Mouse (Mus musculus) layer of hippocampus, adult 8-10 months (tissue): Measurements from ENCODE around the gene AU040320. TPM values are rescaled to one million over a fixed set of nuclear protein-coding genes. Genes with fewer than 3 reads are reported as not detected.

ENCODE experiments used
- DNase-seq, 2 experiments: peaks; one replicate each; pipeline ENCODE4 v3.0.0; 2022; ENCODE audit warnings: low spot score in 2 of 2
- total RNA-seq, 4 experiments: library from RNA; stranded (reverse); gene quantifications; 2 replicates each; pipeline ENCODE4 v1.2.4; 2022

Gene AU040320
- total RNA-seq, 4 experiments from 2014 or later = 63.5 to 77.5 (median 67.4) TPM

DNA sequence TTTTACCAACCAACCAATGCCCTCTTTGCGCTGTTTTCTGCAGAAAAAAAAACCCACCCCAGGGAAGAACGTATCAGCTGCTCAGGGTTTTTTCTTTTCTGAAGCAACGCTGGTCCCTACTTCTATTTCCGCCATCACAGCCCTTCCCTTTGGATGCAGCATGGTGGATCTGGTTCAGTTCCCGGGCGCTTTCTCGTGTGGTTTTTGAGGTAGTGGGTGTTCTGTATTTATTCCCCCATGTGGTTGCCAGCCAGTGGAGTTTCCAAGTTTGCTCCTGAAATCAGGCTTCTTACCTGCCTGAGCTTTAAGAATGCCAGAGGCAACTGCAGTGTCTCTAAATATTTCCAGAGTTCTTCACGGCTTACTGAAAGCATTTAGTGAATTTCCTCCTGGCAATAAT, 29.2 kb downstream of the AU040320 start:
- no peak for DNase-seq

DNA sequence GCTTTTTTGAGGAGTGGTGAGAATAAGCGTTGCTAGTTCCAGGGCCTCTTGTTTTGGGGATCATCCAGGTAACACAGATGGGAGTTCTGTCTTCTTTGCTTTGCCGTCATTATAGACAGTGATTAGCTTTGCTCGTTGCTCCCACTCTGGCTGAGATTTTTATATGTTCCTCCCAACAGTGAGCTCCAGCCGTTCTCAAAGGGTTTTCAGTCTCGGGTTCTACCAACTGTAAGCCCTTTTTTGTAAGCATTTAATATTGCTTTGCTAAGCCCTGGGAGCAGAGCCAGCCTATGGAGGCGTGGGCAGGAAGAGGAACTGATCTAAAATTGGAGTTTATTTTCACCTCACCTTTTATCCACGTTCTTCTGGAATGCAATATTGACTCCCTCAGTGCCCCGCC, 29.7 kb downstream of the AU040320 start:
- DNase-seq = peak; percentile 57 to 70

DNA sequence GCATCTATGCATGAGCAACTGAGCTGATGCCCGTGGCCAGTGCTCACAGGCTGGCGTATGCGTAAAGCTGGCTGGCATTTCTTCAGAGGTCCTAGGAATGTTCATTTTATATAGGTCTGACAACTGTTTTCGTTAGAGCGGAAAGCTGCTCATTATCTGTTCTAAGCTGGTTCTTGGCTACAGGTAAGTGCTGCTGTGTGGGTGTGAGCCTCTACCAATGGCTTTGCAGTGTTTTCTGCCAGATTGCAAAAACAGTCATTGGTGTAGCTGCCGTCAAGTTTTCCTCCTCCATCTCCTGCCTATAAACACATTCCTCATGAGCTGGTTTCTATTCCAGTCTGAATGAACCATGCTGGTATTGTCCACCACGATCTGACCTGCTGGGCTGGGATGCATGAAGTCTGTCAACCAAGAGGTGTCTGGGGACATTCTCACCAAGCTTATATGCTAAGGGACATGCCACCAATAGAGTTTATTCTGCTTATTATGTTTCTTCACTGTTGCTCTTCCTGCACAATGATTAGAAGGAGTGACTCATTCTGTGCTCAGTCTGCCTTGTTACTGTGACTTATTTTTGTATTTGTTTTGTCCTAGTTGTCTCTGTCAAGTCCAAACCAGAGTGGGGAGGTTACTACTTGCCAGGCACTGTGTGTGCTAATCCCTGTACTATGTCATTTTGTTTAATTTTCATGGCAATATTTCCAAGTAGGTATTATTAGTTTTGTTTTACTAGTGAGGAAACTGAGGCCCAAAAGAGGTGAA, 39.2 kb downstream of the AU040320 start:
- peak in 1 of 2 experiments; percentile 37 for DNase-seq

DNA sequence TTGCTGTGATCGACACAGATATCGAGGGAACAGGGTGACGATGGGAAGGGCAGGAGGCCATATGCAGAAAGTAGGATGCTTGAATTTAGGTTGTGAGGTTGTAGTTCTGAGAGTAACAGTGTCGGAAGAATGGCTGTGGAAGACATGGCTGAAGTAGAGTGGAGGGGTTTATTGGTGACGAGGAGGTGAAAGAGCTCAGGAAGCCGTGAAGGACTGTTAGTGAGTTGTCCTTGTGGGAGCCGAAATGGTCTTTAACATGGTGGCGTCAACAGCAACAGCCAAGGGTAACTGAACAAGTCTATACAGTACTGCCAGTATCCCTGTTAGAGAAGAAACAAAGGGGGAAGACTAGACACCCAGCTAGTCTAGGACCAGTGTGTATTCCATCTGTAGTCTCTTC, 48.8 kb downstream of the AU040320 start:
- DNase-seq = no peak

DNA sequence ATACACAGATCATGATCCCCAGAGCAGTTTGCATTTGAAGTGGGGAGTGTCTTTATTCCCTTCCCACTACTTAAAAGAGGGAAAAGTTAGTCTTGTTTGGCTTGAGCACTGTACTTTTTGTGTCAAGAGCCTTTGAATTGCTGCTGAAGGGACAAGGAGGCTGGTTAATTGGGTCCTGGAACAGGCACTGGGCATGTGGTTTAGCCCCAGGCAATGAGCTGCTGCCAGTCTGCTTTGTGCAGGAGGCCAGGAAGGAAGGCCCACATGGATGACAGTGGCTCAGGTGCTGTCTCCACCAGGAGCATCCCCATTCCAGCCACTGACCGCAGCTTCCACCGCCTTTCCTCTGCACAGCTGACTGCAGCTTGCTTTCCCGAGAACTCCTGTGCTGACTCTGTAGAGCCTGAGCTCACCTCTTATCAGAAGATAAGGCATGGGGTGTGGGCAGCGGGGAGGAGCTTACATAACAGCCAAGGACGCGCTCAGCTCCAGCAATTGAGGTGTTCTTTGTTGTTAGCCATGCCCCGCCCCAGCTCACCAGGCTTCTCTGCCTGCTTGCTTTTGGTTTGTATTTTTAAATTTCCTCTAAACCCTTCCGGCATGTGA, 50.0 kb downstream of the AU040320 start:
- peak in 1 of 2 experiments; percentile 35 for DNase-seq

DNA sequence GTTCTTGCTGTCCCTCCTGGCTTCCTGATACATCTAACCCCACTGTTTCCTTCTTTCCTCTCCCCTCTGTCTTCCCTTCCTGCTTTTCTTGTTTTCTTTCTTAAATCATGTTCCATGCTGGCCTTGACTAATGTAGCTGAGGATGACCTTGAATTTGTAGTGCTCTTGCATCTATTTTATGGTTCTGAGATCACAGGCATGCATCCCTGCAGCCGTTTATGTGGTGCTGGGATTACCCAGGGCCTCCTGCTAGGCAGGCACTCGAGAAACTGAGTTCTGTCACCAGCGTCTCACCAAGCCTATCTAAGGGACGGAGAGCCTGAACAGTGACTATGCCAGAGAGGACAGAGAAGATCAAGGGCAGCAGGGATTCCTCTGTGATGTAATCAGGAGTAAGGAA, 52.4 kb downstream of the AU040320 start:
- no peak for DNase-seq

DNA sequence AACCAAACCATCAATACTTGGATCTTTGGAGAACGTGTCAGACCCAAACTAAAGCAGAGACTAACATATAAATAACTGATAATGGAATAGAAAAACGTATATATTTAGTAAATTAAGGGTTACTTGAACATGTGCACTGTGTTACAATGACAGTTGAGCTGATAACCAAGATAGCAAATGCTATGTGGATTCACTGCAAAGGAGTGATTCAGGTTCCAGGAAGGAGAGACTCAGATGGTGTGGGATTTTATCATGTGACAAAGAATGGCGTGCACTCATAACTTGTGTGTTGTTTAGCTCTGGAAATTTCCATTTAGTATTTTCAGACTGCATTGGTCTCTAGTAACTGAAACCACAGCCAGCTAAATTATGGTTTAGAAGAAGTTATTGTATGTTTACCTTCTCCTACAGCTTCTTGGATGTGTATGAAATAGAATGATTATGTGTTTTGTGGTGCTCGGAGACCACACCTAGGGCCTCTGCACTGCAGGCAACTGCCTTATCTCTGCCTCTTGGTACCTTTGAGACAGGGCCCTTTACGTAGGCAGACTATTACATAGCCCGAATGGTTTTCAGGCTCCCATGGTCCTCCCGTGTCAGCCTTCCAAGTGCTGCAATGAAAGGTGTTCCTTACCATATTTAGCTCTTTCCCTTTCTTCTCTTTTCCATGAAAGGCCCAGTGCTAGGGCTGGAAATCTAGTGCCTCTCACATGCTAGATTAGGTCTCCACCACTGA, 53.5 kb downstream of the AU040320 start:
- DNase-seq = no peak

DNA sequence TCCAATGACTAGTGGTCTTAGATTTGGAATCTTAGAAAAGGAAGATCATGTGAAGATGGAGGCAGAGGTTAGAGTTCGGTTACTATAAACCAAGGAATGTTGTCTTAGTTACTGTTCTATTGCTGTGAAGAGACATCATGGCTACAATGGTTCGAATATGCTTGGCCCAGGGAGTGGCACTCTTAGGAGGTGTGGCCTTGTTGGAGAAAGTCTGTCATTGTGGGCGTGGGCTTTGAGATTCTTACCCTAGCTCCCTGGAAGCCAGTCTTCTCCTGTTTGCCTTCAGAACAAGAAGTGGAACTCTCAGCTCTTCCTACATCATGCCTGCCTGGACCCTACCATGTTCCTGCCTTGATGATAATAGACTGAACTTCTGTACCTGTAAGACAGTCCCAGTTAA, 57.2 kb downstream of the AU040320 start:
- DNase-seq = no peak

DNA sequence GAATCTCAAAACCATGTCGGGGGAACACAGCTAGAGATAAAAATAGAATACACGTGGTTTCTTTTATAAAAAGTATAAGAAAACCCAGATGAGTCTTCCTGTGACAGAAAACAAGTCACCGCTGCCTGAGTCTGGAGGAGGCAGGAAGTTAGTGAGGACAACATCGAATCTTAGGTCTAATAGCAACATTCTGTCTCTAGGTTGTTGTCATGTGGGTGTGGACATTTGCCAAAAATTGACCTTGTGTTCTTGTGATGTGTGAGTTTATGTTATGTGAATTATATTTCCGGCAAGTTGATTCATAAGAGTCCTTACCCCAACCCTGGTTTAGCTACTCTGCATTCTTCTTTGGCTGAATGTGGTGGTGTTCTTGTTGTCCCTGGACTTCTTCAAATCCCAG, 59.9 kb downstream of the AU040320 start:
- DNase-seq = no peak

DNA sequence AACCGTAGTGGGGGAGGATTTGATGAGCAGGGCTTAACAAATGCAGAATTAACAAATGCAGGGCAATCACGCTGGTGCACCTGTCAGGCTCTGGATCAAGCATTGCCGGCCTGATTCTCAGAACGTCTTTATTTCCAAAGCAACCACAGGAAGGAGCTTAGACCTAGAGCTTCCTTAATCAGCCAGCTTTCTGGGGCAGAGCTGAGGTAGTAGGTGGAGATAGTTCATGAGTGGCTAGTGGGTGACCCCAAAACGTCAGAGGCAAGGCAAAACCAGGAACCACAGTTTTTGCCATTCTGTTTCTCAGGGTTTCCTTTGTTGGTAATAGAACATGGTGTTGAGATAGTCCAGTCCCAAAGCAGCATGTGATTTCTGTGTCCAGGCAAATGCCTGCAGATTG, 61.5 kb downstream of the AU040320 start:
- no peak for DNase-seq

DNA sequence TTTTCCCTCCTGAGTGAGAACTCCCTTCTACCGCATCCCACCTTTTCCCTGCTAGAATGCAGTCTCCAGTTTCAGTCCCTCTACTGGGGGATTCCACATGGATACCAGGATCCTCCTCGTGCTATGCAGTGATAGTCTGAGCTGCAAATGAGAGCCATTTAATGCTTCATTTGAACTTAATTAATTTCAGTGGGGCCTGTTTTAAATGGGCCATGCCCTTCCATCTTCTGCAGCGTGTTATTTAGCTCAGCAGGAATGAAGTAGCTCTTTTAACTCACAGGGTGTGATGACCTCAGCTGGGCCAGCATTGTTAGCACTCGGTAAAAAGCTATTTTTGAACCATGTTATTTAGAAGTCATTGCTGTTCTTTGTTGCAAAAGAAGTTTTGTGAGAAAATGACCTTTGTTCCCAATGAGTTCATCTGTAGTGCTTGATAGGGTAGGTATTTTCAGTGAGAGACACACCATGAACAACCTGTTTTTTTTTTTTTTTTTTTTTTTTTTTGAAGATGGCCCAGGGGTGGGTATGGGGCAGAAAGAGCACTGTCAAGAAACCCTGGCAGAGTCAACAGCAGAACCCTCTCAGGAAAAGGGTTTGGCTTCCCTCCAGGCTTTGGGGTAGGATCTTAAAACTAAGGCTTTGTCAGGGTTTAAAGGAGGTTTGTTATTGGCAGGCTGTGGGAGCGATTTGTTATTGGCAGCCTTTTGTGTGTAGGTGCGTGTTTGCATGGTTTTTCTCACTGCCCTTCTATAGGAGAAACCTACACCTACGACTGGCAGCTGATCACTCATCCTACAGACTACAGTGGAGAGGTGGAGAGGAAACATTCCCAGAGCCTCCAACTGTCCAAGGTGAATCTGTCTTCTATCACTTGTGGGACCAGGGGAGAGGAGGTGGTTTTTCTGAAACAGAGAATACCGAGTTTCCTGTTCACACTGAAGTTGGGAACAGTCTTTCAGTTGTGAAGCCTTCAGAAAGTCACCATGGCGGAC, 69.8 kb downstream of the AU040320 start:
- DNase-seq = no peak

DNA sequence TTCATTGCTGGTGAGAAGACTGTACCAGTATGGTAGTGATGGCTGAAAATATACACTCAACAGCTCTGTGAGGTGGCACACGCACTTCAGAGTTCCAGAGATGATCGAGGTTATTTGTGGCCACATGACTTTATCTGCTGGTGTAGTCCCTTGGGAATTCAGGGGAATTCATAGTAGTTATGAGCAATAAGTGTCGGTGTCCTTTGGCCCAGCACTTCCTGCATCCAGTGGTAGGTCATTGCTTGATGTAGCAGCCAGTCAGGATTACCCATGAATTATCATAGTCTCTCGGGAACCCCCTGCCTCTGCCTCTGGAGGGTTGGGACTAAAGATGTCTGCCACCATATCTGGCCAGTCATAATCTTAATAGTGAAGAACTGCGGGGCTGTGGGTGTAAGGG, 70.6 kb downstream of the AU040320 start:
- no peak for DNase-seq

DNA sequence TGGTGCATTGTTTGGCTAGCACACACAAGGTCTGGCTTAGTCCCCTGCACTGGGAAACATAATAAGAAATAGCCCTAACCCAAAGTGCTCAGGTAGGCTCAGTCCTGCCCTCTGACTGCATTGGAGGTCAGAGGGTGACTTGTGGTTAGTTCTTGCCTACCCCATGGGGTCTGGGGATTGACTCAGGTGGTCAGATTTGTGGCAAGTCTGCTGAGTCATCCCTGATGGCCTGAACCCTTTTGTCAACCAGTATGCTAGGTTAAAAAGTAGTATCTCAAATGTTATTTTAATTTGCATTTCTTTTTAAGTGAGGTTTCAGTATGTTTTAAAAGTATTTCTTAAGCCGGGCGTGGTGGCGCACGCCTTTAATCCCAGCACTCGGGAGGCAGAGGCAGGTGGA, 77.8 kb downstream of the AU040320 start:
- DNase-seq = no peak

DNA sequence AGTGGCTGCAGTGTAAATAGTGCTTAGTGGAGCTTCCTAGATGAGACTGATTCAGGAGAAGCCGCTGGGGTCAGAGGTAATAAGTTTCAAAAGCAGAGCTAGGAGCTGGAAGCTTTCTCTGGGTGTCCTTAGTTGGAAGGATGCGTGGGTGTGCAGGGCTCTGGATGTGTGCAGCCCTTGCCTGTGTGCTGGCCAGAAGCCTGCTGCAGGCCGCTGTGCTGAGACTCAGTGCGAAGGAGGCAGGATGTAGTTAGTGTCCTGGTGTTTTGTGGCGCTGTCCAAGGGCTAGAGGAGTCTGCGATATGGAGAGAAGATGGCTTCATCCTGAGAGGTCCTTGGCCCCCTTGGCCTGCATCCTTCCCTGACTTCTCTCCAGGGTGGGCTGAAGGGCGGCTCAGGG, 85.5 kb downstream of the AU040320 start:
- no peak for DNase-seq

DNA sequence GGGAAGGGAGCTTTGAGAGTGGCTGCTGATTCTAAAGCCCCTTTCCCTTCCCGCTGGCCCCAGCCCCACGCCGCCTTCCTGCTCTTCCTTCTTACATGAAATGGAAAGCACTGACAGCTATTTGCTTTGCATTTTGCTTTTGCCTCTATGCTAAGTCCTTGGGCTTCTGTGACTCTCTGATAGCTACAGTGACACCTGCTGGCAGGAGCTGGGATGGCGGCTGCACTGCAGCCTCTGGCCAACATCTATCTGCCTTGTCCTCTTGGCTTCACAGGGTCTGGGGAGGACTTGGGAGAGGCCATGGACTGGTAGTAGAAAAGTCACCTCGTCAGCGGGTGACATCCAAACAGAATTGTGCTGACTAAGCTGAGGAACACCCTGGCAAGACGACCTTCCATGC, 86.5 kb downstream of the AU040320 start:
- DNase-seq = peak; percentile 80 to 92

DNA sequence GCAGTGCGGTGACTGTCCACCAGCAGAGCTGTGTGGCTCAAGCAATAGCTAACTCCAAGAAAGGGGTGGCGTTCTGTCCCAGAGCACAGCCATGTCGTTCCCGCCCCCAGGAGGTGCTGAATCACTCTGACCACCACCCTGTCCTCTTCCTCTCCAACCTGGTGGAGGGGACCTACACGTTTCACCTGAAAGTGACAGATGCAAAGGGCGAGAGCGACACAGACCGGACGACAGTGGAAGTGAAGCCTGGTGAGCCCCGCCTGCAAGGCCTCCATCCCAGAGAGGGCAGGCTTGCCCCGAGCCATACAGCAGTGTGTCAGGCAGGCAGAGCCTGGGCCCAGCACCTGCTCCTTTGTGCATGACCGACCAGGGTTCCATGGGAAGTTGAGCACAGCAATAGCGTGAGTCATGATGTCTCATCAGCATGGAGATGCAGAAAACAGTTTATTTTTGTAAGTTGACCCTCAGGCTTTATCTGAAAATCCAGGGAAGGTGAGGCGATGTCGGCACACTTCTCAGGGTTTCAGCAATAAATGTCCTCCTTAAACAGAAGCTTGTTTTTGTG, 87.7 kb downstream of the AU040320 start:
- DNase-seq = no peak

DNA sequence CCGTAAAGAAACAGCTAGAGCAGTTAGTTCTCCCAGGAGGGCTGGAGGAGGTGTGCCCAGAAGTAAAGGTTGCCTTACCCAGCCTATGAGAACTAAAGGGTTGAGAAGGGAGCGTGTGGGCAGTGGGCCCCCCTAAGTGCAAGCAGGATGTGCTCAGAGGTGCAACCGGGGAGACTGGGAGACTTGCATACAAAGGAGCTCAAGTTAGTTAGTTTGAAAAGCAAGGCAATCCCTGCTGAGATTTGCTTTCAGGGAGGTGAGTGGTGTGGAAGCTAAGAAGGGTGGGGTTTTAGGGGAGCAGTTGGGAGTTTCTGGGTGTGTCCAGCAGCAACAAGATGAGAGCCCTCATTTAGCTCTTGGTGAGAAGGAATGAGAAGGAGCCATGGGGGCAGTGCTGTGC, 89.6 kb downstream of the AU040320 start:
- no peak for DNase-seq

DNA sequence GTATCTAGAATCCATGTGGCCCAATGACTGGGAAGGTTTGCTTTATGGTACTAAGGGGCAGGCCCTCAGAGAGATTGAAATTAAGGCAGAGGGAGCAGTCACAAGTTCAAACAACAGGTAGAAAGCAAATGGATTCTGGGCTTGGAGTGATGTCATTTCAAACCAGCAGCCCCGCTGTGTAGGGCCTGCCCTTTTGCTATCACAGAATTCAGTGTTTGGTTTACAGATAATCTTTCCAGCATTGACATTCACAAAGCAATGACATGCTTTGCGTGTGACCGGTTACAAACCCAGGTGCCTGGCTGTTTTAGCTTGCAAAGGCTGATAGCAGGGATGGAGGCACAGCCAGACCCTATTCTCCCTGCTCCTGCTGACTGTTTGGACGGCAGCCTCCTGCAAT, 92.3 kb downstream of the AU040320 start:
- no peak for DNase-seq

DNA sequence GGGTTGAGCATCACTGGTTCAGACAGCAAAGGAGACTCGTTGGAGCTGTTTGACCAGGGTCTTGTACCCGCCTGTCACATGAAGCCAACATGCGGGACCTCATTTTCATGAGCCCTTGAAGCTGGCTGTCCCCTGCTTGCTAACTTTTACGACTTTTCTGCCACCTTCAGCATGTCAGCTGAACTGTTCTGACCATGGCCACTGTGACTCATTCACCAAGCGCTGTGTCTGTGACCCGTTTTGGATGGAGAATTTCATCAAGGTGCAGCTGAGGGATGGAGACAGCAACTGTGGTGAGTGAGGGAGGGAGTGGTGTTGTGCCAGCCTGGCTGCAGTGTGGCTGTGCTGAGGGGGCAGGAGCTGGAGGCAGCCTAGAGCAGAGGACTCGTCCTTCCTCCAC, 93.6 kb downstream of the AU040320 start:
- no peak for DNase-seq

DNA sequence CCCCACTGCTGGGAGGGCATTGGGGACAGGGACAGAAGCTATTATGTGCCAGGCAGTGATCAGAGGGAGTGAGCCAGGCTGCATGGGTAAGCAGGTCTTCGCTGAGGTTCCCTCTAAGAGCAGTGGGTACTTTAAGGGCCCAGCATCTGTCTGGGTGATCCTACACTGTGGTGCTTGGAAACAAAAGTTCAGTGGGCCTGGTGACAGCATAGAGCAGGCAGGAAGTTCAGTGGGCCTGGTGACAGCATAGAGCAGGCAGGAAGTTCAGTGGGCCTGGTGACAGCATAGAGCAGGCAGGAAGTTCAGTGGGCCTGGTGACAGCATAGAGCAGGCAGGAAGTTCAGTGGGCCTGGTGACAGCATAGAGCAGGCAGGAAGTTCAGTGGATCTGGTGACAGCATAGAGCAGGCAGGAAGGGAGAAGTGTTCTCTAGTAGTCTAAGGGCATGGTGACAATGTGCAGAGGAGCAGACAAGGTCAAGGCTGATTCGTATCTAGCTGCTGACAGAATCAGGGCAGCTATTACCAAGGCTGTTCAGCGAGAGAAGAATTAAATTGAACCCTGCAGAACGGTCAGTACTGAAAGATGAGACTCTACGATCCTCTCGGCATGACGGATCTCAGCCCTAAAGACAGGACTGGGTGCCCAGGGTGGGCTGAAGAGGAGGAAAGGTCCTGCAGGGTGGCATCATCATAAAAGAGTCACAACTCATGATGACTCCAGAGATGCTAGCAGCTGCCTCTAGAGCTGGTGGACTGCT, 96.9 kb downstream of the AU040320 start:
- DNase-seq = no peak

DNA sequence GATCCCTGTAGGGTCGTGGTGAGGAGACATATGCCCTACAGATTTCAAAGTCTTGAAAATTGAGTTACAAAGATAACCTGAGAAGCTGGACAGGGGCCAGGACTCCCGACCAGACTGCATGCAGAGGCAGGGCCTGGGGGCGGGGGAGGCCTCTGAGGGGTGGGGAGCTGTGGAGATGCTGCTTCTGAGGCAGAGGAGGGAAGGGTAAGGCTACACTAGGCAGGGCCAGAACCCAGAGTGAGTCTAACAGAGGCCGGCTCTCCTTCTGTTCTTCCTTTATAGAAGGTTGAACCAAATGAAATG, 97.4 kb downstream of the AU040320 start:
- DNase-seq = no peak
